Mouse (Mus musculus): ENCODE measurements around the gene Snx27.

Snx27 gene

GRCm38 (mm10) chr3:94567242-94567641 is 15.3 kb downstream of the Snx27 start:
- in situ Hi-C loops (cut with MboI, MseI), result no loop called here

- in situ Hi-C loops (cut with MboI, MseI), result no loop called here
These were observed 17.0 kb downstream of the Snx27 start for GRCm38 (mm10) chr3:94565557-94565956.

- in situ Hi-C loops (cut with MboI, MseI), result no loop called here
These were observed 17.4 kb downstream of the Snx27 start for GRCm38 (mm10) chr3:94565127-94565526.

GRCm38 (mm10) chr3:94564356-94565010 is 18.0 kb downstream of the Snx27 start:
- in situ Hi-C loops (cut with MboI, MseI), result no loop called here

DNA sequence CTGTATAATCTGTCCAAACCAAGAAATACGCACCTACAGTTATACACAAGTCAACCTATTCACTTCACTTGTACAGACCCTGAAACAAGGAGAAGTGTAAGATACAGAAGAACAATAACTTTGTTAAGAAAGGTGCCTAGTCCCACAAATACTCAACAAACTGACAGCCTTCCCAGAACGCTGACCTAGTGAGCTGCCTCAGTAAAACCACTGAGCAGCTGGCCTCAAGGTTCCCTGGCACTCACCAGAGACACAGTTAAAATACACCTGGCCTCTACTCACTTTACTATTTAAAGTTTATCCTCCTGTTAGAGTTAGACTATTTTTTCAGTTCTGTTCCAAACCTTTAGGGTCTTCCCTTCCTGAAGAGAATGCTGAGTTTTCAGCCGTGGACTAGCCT is 19.4 kb downstream of the Snx27 start:
- in situ Hi-C loops (cut with MboI, MseI), result no loop called here

- in situ Hi-C loops (cut with MboI, MseI), result no loop called here
These were observed 22.5 kb downstream of the Snx27 start for GRCm38 (mm10) chr3:94559931-94560429.

GRCm38 (mm10) chr3:94549041-94549440 is 33.5 kb downstream of the Snx27 start:
- in situ Hi-C loops (cut with MboI, MseI), result no loop called here

GRCm38 (mm10) chr3:94537187-94537586 is 45.3 kb downstream of the Snx27 start:
- in situ Hi-C loops (cut with MboI, MseI), result no loop called here

DNA sequence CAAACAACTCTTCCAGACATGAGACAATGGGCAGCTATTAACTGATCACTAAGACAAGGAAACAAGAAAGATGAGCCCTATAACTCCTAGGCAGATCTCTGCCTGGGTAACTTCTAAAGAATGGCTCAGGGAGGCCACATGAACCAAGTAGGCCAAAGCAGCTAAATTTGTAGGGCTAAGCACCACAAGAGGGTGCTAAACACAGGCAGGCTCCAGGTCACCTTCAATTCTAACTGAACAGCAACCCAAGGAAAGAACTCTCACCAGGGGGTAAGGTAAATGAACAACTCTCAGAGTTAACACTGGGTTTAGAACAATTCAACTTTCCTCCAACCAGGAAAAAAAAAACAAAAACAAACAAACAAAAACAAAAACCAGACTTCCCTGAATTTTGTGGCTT is 48.5 kb downstream of the Snx27 start:
- in situ Hi-C loops (cut with MboI, MseI), result no loop called here

GRCm38 (mm10) chr3:94526731-94527130 is 55.8 kb downstream of the Snx27 start:
- in situ Hi-C loops (cut with MboI, MseI), result loop anchor here (10.0 kb wide), 1 partner anchor 678 kb away; no protein-coding TSS in a partner anchor

GRCm38 (mm10) chr3:94506664-94507063 is 75.9 kb downstream of the Snx27 start:
- in situ Hi-C loops (cut with MboI, MseI), result no loop called here

DNA sequence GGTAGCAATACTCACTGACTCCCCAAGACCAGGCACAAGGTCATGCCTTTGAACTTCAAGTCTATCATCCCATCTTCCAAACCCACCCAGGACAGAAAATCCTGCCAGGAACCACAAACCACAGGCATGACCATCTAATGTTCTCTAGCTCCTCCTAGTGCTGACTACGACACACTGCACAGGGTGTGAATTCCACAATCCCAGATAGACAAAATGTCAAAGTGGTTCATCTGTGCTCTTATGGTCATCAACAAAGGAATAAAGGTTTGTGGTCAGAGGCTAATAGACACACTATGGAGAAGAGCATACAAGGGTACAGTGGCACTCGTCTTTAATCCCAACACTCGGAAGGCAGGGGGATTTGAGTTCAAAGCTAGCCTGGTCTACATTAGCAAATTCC is 80.3 kb downstream of the Snx27 start:
- in situ Hi-C loops (cut with MboI, MseI), result no loop called here

- in situ Hi-C loops (cut with MboI, MseI), result no loop called here
These were observed 85.4 kb downstream of the Snx27 start for GRCm38 (mm10) chr3:94497162-94497561.

DNA sequence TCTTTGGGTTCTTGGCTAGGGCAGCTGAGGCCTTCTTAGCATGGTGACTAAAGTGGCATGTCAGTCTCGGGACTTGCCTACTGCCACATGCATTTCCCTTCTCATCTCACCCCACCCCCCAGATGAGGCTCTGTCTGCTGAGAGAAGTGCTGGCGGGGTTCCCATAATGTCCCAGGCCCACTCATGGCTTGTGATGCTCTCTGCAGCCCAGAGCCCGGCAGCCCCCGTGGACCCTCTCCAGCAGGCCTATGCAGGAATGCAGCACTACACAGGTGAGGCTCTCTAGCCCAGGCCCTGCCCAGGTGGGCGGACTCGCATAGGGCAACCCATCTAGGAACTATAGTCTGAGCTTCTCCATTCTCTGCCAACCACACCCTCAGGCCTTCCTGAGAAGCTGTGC is 94.9 kb downstream of the Snx27 start:
- in situ Hi-C loops (cut with MboI, MseI), result no loop called here

DNA sequence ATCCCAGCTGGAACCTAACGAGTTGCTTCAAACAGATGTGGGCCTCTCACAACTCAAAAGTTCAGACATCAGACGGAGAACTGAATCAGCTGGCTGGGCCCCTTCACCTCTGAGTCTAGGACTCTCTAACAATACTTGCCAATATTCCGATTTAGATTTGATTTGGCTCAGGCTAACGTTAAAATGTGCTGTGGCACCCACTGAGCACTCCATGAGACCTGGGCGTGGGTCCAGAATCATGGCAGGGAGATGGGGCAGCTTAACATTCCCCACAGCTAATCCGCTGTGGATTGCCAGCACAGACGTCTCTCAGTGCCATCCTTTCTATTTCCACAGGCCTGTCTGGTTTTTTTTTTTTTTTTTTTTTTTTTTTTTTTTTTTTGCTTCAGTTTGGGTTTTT is 96.6 kb downstream of the Snx27 start:
- in situ Hi-C loops (cut with MboI, MseI), result no loop called here

DNA sequence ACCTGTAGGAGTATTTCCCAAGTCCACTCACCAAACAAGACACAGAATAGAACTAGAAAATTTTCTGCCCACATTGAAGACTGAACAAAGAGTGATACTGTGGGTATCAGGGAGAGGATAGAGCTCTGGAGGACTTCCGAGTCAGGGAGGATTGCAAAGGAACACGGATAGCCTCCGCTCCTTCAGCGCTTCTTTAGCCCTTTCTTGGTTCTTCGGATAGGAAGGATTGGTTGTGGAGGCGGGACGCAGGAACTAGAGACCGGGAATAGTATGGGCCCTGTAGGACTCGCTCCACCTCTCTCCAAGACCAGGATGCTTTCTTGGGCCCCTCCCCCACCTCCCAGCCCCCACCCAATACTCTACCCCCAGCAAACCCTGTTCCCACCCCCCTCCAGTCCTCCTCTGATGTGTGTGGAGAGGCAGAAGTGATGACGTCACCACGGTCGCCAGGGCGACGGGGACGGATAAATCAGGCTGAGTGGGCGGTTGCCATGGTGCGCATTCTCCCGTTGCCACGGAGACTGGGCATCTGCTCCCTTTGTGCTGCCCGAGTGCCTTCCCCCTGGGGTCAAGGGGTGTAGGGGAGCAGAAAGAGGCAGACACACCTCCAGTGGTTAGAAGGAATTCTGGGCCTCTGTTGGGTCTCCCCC is 98.6 kb downstream of the Snx27 start:
- in situ Hi-C loops (cut with MboI, MseI), result no loop called here

DNA sequence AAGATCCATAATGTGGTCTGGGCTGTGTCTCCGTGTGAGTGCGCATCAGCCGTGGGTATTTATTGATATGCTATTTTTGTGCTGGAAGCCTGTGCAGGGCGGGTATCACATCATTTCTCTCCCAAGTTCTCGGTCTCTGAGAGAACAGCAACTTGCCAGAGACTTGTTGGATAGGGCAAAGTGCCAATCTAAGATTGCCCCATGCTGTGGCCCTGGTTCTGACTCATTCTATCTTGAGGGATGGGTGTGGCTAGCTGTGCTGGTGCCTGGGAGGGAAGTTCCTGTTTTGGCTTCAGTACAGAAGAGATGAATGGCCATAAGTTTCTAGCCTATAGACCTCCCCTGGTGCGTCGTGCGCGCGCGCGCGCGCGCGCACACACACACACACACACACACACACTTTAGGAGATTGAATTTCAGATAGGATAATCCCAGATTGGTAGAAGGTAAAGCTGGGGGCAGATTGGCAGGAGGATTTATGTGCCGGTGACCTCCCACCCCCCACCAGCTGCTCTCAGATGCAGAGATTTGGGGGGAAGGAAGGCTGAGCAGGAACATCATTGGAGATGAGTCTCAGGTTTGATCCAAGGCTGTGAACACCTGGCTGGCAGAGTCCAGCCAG is 99.6 kb downstream of the Snx27 start:
- in situ Hi-C loops (cut with MboI, MseI), result no loop called here

- in situ Hi-C loops (cut with MboI, MseI), result no loop called here
These were observed 101.1 kb downstream of the Snx27 start for GRCm38 (mm10) chr3:94481429-94481828.

DNA sequence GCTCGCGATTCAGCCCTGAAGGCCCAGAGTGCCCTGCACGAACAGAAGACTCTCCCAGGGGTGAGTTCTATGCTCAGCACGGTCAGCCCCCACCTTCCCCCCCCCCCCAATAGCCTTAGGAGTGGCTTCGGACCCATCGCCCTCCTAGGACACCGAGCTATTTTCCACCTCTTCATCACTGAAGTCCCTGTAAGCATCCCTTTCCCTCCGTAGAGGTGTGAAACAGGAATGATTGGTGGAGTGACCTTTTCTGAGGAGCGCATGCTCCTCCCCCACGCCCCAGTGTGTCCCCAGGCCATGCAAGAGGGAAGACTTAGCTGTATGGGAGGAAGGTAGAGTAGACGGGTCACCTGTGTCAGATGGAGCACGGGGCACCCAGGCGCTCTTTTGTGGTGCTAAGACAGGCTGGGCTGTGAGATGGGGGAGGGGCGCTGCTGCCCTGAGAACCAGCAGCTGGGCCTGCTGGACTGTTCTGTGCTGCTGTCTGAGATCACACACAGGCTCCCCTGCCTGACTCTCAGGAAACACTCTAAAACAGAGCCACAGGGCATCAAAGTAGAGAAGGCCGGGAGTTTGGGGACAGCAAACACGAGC is 102.1 kb downstream of the Snx27 start, which contains the start of gene Riiad1:
Gene Riiad1, minus strand, starts transcription at position 51 of the 594 bp plus-strand sequence.
- in situ Hi-C loops (cut with MboI, MseI), result no loop called here

- in situ Hi-C loops (cut with MboI, MseI), result no loop called here
These were observed 103.0 kb downstream of the Snx27 start for GRCm38 (mm10) chr3:94479564-94479963.

- in situ Hi-C loops (cut with MboI, MseI), result no loop called here
These were observed 103.8 kb downstream of the Snx27 start for GRCm38 (mm10) chr3:94478591-94479169.

DNA sequence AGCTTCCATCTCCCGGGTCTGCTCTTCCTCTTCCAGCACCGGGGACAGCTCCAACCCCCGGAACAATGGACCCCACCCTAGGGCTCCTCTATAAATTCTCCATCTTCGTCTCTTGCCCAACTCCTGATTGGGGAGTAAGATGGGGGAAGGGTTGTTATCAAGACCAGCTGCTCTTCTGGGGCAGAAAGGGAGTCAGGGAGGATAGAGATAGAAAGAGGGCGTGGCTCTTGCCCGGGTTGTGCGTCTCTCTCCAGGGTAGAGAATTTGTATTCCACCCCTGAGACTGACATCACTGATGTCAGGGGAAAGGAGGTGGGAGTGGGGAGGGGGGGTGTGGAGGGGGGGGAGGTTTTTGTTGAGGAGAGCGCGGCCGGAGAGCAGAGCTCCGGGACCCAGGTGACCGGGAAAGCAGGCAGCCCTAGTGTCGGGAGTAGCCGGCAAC is 104.5 kb downstream of the Snx27 start, which contains the start of gene Celf3:
Gene Celf3, plus strand, starts transcription at position 315 of the 442 bp plus-strand sequence.
- in situ Hi-C loops (cut with MboI, MseI), result no loop called here
